Mouse (Mus musculus) stomach, postnatal 0 days (tissue): ENCODE measurements at regions not wholly inside any gene's neighbourhood (a gene's known extent, or its start where the extent isn't known, plus 50 kb on each side); places are given as distances from the start of the nearest gene placed in this dataset.

Experiments
- ATAC-seq: fragments of 200-750 bp; cut with Nextera tagmentation; 2 replicates; pipeline ENCODE4 v1.8.0; 2017; ENCODE audit not compliant: low FRiP score, low TSS enrichment
- DNase-seq: peaks from one replicate; pipeline ENCODE4 v3.0.0-alpha.2; 2016; ENCODE audit warnings: low spot score
- H3K27ac ChIP-seq: fragments of 300-500 bp; sonication (generic); replicated peaks from 2 replicates; pipeline ENCODE4 v1.5.1; 2014; ENCODE audit warnings: mild to moderate bottlenecking, control low read depth
- H3K27me3 ChIP-seq: fragments of 300-500 bp; sonication (generic); 2 replicates; pipeline ENCODE4 v1.6.1; 2014; ENCODE audit warnings: low read length; ENCODE audit not compliant: control insufficient read depth, insufficient read depth
- H3K36me3 ChIP-seq: fragments of 300-500 bp; sonication (generic); 2 replicates; pipeline ENCODE4 v1.6.1; 2014; ENCODE audit warnings: low read length, mixed read lengths; ENCODE audit not compliant: control insufficient read depth, insufficient read depth
- H3K4me1 ChIP-seq: fragments of 300-500 bp; sonication (generic); replicated peaks from 2 replicates; pipeline ENCODE4 v1.6.1; 2014; ENCODE audit warnings: antibody characterized with exemption; ENCODE audit not compliant: control insufficient read depth, insufficient read depth
- H3K4me2 ChIP-seq: fragments of 300-500 bp; sonication (generic); replicated peaks from 2 replicates; pipeline ENCODE4 v1.6.1; 2014; ENCODE audit warnings: low read depth, mild to moderate bottlenecking, control low read depth, moderate library complexity
- H3K4me3 ChIP-seq: fragments of 300-500 bp; sonication (generic); 2 replicates; pipeline ENCODE4 v1.5.1; 2014; ENCODE audit warnings: low read depth, low read length, control low read depth
- H3K9ac ChIP-seq: fragments of 300-500 bp; sonication (generic); 2 replicates; pipeline ENCODE4 v1.6.1; 2014; ENCODE audit warnings: mild to moderate bottlenecking, low read length, control low read depth, mixed read lengths
- H3K9me3 ChIP-seq: fragments of 300-500 bp; sonication (generic); 2 replicates; pipeline ENCODE4 v1.6.1; 2016; ENCODE audit warnings: low read length; ENCODE audit not compliant: control insufficient read depth
- CTCF ChIP-seq: IDR thresholded peaks from 2 replicates; pipeline ENCODE4 v1.5.1; 2016; ENCODE audit warnings: antibody characterized with exemption, low read depth, mild to moderate bottlenecking, moderate library complexity
- EP300 ChIP-seq: optimal IDR thresholded peaks from 2 replicates; pipeline ENCODE3; 2016; ENCODE audit warnings: antibody characterized with exemption
- WGBS: fragments of 180-500 bp; shearing (Covaris S2); extraction: QIAGEN DNeasy Blood & Tissue Kit; methylation state at CpG from one replicate; pipeline ENCODE4 v1.1.7; 2014; 5-methylcytosine and 5-hydroxymethylcytosine counted together

GRCm38 (mm10) chr10:46006319-46006718, 428.7 kb downstream of the Hace1 start:
- Histone ChIP-seq H3K27ac (no peak overlapping the region), H3K4me1 (no peaks in the 10 kb centered on the region)
- no peak for ATAC-seq

GRCm38 (mm10) chr10:46011916-46012596, 434.4 kb downstream of the Hace1 start:
- Histone ChIP-seq H3K4me2 (no peak overlapping the region), H3K27ac (no peak overlapping the region), H3K9me3 (no peaks in the 10 kb centered on the region), H3K4me1 (no peaks in the 10 kb centered on the region), H3K4me3 (no peak overlapping the region), H3K27me3 (no peaks in the 10 kb centered on the region), H3K36me3 (no peaks in the 10 kb centered on the region), H3K9ac (no peak overlapping the region)
- TF ChIP-seq CTCF (peak; percentile 93), EP300 (no peak)
- ATAC-seq (no peak), DNase-seq (peak; percentile 19)
- 17% methylated on average over 12 of the region's 12 CpGs for WGBS

More at GRCm38 (mm10) chr10:46006319-46006718, 428.7 kb downstream of the Hace1 start:
- Histone ChIP-seq H3K27me3 (no peaks in the 10 kb centered on the region), H3K4me3 (no peak overlapping the region), H3K4me2 (no peak overlapping the region), H3K9me3 (no peaks in the 10 kb centered on the region), H3K36me3 (no peaks in the 10 kb centered on the region), H3K9ac (no peak overlapping the region)
- 40% methylated on average over 2 of the region's 2 CpGs for WGBS
- DNase-seq = no peak
- TF ChIP-seq EP300 (no peak), CTCF (no peak)

GRCm38 (mm10) chr10:46012599-46012998, 435.0 kb downstream of the Hace1 start:
- Histone ChIP-seq H3K9me3 (no peaks in the 10 kb centered on the region), H3K27ac (no peak overlapping the region), H3K36me3 (no peaks in the 10 kb centered on the region), H3K4me3 (no peak overlapping the region), H3K4me2 (no peak overlapping the region), H3K9ac (no peak overlapping the region), H3K4me1 (no peaks in the 10 kb centered on the region), H3K27me3 (no peaks in the 10 kb centered on the region)
- no peak for DNase-seq
- WGBS = 62% methylated on average over 6 of the region's 6 CpGs
- no peak for TF ChIP-seq CTCF
- TF ChIP-seq EP300 = no peak
- ATAC-seq = no peak

- WGBS = 40% methylated on average over 5 of the region's 5 CpGs
- H3K9ac ChIP-seq = no peak overlapping the region
- H3K4me3 ChIP-seq = no peak overlapping the region
- no peak overlapping the region for H3K27ac ChIP-seq
- no peak for ATAC-seq
- no peak overlapping the region for H3K4me2 ChIP-seq
- no peaks in the 10 kb centered on the region for H3K27me3 ChIP-seq
- no peak for TF ChIP-seq EP300
- no peaks in the 10 kb centered on the region for H3K9me3 ChIP-seq
- no peak for DNase-seq
- H3K4me1 ChIP-seq = no peaks in the 10 kb centered on the region
- no peaks in the 10 kb centered on the region for H3K36me3 ChIP-seq
Observed at GRCm38 (mm10) chr10:46016295-46016694, 438.7 kb downstream of the Hace1 start.

- no peak for TF ChIP-seq CTCF
- TF ChIP-seq EP300 = no peak
- DNase-seq (no peak), ATAC-seq (no peak)
- Histone ChIP-seq H3K4me3 (no peak overlapping the region), H3K27ac (no peak overlapping the region), H3K9me3 (no peaks in the 10 kb centered on the region), H3K36me3 (no peaks in the 10 kb centered on the region), H3K4me2 (no peak overlapping the region), H3K9ac (no peak overlapping the region), H3K4me1 (no peaks in the 10 kb centered on the region), H3K27me3 (no peaks in the 10 kb centered on the region)
- WGBS = 42% methylated on average over 6 of the region's 6 CpGs
Observed at GRCm38 (mm10) chr10:46045474-46046093, 468.0 kb downstream of the Hace1 start.

GRCm38 (mm10) chr10:46046094-46046749, 468.6 kb downstream of the Hace1 start:
- Histone ChIP-seq H3K27me3 (no peaks in the 10 kb centered on the region), H3K36me3 (no peaks in the 10 kb centered on the region), H3K9me3 (no peaks in the 10 kb centered on the region), H3K4me3 (no peak overlapping the region), H3K9ac (no peak overlapping the region), H3K27ac (no peak overlapping the region), H3K4me2 (no peak overlapping the region), H3K4me1 (no peaks in the 10 kb centered on the region)
- TF ChIP-seq EP300 (no peak), CTCF (no peak)
- ATAC-seq = no peak
- no peak for DNase-seq
